Mouse (Mus musculus): ENCODE results near the gene Tmem260. TPM values are rescaled to one million over a fixed set of nuclear protein-coding genes. Genes with fewer than 3 reads are reported as not detected.
"Not testable (repeated sequence)": the region's sequence is repeated elsewhere in the genome, so short reads cannot be mapped to it uniquely, and the experiment has no call there.

The Tmem260 gene
- polyA plus RNA-seq, 1 experiment from 2014 or later: 25.9 TPM

DNA sequence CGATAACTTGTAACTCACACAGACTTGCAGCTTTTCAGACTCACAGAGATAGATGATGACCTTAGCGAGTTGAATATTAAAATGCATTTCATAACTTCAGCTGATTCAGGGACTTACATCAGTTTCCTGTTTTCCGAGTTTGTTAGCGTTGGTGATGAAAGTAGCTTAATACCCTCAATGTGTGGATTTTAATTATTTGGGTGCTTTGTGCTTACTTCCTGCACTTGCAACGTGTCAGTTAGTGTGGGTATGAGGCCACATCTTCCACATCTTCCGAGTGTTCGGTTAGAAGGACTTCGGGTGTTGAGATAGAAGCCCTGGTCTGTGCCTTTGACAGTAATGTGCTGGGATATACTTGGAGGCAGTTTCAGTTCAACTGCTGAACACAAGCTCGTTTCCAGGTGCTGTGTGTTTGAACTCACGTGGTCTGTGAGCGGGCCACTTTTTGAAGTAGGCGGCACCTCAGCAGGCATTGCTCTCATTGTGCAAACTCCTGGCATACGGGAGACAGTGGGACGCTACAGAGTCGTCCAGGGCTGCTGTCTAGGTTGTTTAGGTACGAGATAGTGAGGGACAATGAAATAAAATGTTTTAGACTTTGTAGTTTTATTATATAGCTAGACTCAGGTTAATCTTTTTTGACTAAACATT lies 11.5 kb downstream of the Tmem260 start:
- Histone ChIP-seq H3K27me3 (ENCODE audit: insufficient read depth, low read length) (no peaks in the 10 kb centered on the region), H3K9ac (no peak overlapping the region), H3K27ac (ENCODE audit: low read depth) (no peak overlapping the region), H3K4me2 (no peak overlapping the region), H3K4me3 (ENCODE audit: low read depth, low read length) (no peak overlapping the region), H3K9me3 (ENCODE audit: low read depth, low read length) (no peaks in the 10 kb centered on the region), H3K4me1 (ENCODE audit: insufficient read depth) (no peaks in the 10 kb centered on the region), H3K36me3 (ENCODE audit: insufficient read depth) (peaks cover 11% of the 10 kb centered on the region)
- no peak for DNase-seq
- no peak for TF ChIP-seq CTCF (IDR thresholded peaks at IDR 0.05; ENCODE audit: low read depth)
- 81% methylated on average over 16 of the region's 16 CpGs for WGBS
- no peak for ATAC-seq (ENCODE audit: insufficient read depth)

DNA sequence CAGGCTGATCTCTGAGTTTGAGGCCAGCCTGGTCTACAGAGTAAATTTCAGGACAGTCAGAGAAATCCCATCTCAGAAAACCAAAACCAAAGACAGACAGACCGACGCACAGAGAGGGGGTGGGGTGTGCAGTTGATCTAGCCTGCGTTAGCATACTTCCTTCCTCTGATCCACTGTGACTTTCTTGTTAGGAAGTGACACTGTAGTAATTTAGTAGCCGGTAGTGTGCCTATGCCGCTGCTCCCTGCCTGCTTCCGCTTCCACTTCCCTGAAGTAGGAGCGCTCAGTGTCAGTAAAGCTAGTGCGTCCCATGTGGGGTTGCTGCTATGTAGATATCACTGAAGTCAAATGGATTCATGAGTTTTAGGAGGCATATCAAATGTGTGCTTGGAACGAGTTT lies 13.0 kb downstream of the Tmem260 start:
- Histone ChIP-seq H3K36me3 (ENCODE audit: insufficient read depth) (peaks cover 4% of the 10 kb centered on the region), H3K4me2 (no peak overlapping the region), H3K9ac (no peak overlapping the region), H3K4me1 (ENCODE audit: insufficient read depth) (no peaks in the 10 kb centered on the region), H3K9me3 (ENCODE audit: low read depth, low read length) (no peaks in the 10 kb centered on the region), H3K27me3 (ENCODE audit: insufficient read depth, low read length) (no peaks in the 10 kb centered on the region), H3K27ac (ENCODE audit: low read depth) (no peak overlapping the region), H3K4me3 (ENCODE audit: low read depth, low read length) (no peak overlapping the region)
- no peak for TF ChIP-seq CTCF (IDR thresholded peaks at IDR 0.05; ENCODE audit: low read depth)
- DNase-seq (no peak), ATAC-seq (ENCODE audit: insufficient read depth) (no peak)
- 73% methylated on average over 9 of the region's 9 CpGs for WGBS

DNA sequence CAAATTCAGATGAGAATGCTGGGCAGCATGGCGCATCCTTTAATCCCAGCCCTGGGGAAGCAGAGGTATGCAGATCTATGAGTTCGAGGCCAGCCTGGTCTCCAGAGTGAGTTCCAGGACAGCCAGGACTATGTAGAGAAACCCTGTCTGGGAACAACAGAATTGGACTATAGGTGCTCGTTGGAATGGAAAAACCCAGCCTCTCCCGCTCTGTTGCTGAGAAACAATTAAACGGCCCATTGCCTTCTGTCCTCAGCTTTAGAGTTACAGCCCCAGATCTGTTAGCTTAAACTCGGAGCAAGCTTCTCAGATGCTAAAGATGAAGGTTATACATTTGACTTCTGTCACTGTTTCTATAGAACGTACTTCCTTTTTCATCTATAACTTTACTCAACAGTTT lies 22.4 kb downstream of the Tmem260 start:
- ATAC-seq (ENCODE audit: insufficient read depth) (no peak), DNase-seq (no peak)
- H3K4me3 ChIP-seq (ENCODE audit: low read depth, low read length): no peak overlapping the region
- H3K9me3 ChIP-seq (ENCODE audit: low read depth, low read length): no peaks in the 10 kb centered on the region
- no peak overlapping the region for H3K4me2 ChIP-seq
- H3K27me3 ChIP-seq (ENCODE audit: insufficient read depth, low read length): no peaks in the 10 kb centered on the region
- no peak for TF ChIP-seq CTCF (IDR thresholded peaks at IDR 0.05; ENCODE audit: low read depth)
- 89% methylated on average over 7 of the region's 7 CpGs for WGBS
- no peaks in the 10 kb centered on the region for H3K4me1 ChIP-seq (ENCODE audit: insufficient read depth)
- 0 out of 2 replicates have a peak, but pooled peaks cover 3% of the 10 kb centered on the region for H3K36me3 ChIP-seq (ENCODE audit: insufficient read depth)
- no peak overlapping the region for H3K27ac ChIP-seq (ENCODE audit: low read depth)
- no peak overlapping the region for H3K9ac ChIP-seq

DNA sequence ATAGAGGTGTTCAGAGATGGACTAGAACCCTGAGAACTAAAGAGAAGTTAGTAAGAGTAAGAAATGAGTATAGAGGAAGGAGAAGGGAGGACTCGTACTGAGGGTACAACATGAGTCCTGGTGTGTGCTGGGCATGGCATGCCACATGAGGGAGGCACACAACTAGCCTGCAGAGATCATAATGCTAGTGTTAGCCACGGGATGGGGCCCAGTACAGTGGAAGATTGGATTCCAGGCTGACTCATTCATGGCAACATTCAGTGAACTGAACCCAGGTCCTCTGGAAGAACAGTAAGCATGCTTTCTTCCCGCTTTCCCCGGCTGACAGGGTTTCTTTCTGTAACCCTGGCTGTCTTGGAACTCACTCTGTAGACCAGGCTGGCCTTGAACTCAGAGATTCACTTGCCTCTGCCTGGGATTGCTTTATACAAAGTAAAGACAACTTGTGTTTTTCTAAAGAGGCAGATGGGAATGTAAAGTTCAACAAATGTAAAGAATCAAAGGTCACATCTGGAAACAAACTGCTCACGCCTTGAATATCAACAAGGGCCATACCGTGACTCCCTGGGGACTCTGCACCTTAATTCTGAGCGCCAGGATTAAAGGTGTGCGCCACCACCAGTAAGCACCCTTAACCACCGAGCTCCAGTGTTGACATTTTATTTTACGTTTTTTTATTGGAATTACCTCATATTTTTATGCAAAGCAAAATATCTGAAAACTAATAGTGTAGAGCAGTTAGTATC lies 25.0 kb downstream of the Tmem260 start:
- ATAC-seq (ENCODE audit: insufficient read depth) (no peak), DNase-seq (no peak)
- H3K4me3 ChIP-seq (ENCODE audit: low read depth, low read length): no peak overlapping the region
- H3K36me3 ChIP-seq (ENCODE audit: insufficient read depth): 0 out of 2 replicates have a peak, but pooled peaks cover 3% of the 10 kb centered on the region
- 86% methylated on average over 10 of the region's 10 CpGs for WGBS
- H3K27ac ChIP-seq (ENCODE audit: low read depth): no peak overlapping the region
- no peak overlapping the region for H3K4me2 ChIP-seq
- no peaks in the 10 kb centered on the region for H3K27me3 ChIP-seq (ENCODE audit: insufficient read depth, low read length)
- no peak overlapping the region for H3K9ac ChIP-seq
- H3K9me3 ChIP-seq (ENCODE audit: low read depth, low read length): no peaks in the 10 kb centered on the region; the same call in 1 of the 2 replicates
- no peak for TF ChIP-seq CTCF (IDR thresholded peaks at IDR 0.05; ENCODE audit: low read depth)
- no peaks in the 10 kb centered on the region; the same call in 1 of the 2 replicates for H3K4me1 ChIP-seq (ENCODE audit: insufficient read depth)

DNA sequence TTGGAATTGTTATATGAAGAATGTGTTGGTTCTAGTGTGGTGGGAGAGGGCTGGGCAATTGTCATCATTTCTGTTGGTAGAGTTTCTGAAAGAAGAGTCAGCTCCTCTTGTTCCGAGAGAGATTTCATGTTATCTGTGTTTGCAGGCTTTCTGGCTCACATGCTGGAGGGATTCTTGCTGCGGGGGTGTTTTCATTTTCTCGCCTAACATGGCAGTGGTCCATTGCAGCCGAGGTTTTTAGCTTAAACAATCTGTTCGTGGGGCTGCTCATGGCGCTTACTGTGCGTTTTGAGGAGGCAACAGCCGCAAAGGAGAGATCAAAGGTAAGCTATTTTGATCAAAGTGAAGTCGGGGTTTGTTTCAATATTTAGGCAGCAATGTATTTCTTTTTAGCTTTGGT lies 26.3 kb downstream of the Tmem260 start:
- Histone ChIP-seq H3K27ac (ENCODE audit: low read depth) (no peak overlapping the region), H3K9ac (no peak overlapping the region), H3K4me2 (no peak overlapping the region), H3K36me3 (ENCODE audit: insufficient read depth) (0 out of 2 replicates have a peak, but pooled peaks cover 3% of the 10 kb centered on the region), H3K4me3 (ENCODE audit: low read depth, low read length) (no peak overlapping the region), H3K27me3 (ENCODE audit: insufficient read depth, low read length) (no peaks in the 10 kb centered on the region), H3K4me1 (ENCODE audit: insufficient read depth) (no peaks in the 10 kb centered on the region; the same call in 1 of the 2 replicates), H3K9me3 (ENCODE audit: low read depth, low read length) (no peaks in the 10 kb centered on the region; the same call in 1 of the 2 replicates)
- DNase-seq: peak; percentile 41
- ATAC-seq (ENCODE audit: insufficient read depth): no peak
- 39% methylated on average over 9 of the region's 9 CpGs for WGBS
- TF ChIP-seq CTCF (IDR thresholded peaks at IDR 0.05; ENCODE audit: low read depth): no peak

DNA sequence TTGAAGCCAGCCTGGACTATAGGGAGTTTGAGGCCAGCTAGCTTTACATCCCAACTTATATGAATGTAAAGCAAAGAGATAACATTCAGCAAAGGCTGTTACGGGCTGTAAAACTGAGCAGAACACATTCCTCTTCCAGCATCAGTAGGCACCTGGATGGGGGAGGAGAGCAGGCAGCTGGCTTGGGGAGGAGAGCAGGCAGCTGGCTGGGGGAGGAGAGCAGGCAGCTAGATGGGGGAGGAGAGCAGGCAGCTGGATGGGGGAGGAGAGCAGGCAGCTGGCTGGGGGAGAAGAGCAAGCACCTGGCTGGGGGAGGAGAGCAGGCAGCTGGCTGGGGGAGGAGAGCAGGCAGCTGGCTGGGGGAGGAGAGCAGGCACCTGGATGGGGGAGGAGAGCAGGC lies 29.4 kb downstream of the Tmem260 start:
- no peak overlapping the region for H3K4me3 ChIP-seq (ENCODE audit: low read depth, low read length)
- H3K36me3 ChIP-seq (ENCODE audit: insufficient read depth): peaks cover 18% of the 10 kb centered on the region; the same call in 1 of the 2 replicates
- DNase-seq (no peak), ATAC-seq (ENCODE audit: insufficient read depth) (no peak)
- no peak for TF ChIP-seq CTCF (IDR thresholded peaks at IDR 0.05; ENCODE audit: low read depth)
- no peaks in the 10 kb centered on the region for H3K27me3 ChIP-seq (ENCODE audit: insufficient read depth, low read length)
- H3K9ac ChIP-seq: no peak overlapping the region
- 57% methylated on average over 1 of the region's 1 CpGs for WGBS
- H3K4me1 ChIP-seq (ENCODE audit: insufficient read depth): no peaks in the 10 kb centered on the region; the same call in 1 of the 2 replicates
- H3K4me2 ChIP-seq: no peak overlapping the region
- no peaks in the 10 kb centered on the region; the same call in 1 of the 2 replicates for H3K9me3 ChIP-seq (ENCODE audit: low read depth, low read length)
- peak overlapping the region; percentile 60; the same call in 1 of the 2 replicates for H3K27ac ChIP-seq (ENCODE audit: low read depth)

DNA sequence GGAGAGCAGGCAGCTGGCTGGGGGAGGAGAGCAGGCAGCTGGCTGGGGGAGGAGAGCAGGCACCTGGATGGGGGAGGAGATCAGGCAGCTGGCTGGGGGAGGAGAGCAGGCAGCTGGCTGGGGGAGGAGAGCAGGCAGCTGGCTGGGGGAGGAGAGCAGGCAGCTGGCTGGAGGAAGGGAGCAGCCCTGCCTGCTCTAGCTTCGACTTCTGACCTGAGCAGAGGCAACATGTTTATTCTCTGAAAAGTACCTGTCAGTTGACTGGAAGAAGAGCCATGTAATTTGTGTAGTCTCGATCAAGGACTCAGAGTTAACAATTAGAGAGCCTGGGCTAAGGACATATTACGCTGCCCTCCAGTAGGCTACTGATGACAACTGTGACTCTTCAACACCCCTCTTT lies 29.9 kb downstream of the Tmem260 start:
- not testable (repeated sequence) for H3K4me3 ChIP-seq (ENCODE audit: low read depth, low read length); H3K27me3 ChIP-seq (ENCODE audit: insufficient read depth, low read length); H3K9ac ChIP-seq; H3K9me3 ChIP-seq (ENCODE audit: low read depth, low read length); H3K4me1 ChIP-seq (ENCODE audit: insufficient read depth); DNase-seq
- Histone ChIP-seq H3K4me2 (peak overlapping the region; percentile 23; the same call in 1 of the 2 replicates), H3K27ac (ENCODE audit: low read depth) (peak overlapping the region; percentile 69), H3K36me3 (ENCODE audit: insufficient read depth) (peaks cover 20% of the 10 kb centered on the region; the same call in 1 of the 2 replicates)
- 33% methylated on average over 3 of the region's 3 CpGs for whole genome bisulfite sequencing
- peak; percentile 61 for ATAC-seq (ENCODE audit: insufficient read depth)

Data from lung, embryonic 14.5 days (tissue).